21 mouse cellular contexts compared by ENCODE assay signal in genomic region chr11:37306656-37307055, GRCm38 (mm10).
DNase-seq lines count a peak whose midpoint lies in the region; ATAC-seq and TF ChIP-seq lines count a peak whose summit lies in the region.
"Had no signal": no experiment of that assay in that cellular context is flagged by ENCODE, and none has a peak within 500 bp of the region (broad histone marks: within the 10 kb centered on the region; RNA-seq: fewer than 3 reads in every experiment).

No protein-coding gene starts in this region.

- no peak for TF ChIP-seq POLR2A in brain, embryonic 14.5 days (IDR thresholded peaks at IDR 0.05; ENCODE audit: borderline replicate concordance, extremely low read depth, insufficient read depth, insufficient read length, poor library complexity, severe bottlenecking)

- no peaks in the 10 kb centered on the region for H3K36me3 ChIP-seq in forebrain, postnatal 0 days (ENCODE audit: insufficient read depth)
- no peaks in the 10 kb centered on the region for H3K36me3 ChIP-seq in forebrain, embryonic 13.5 days (ENCODE audit: poor library complexity, severe bottlenecking)
- no peaks in the 10 kb centered on the region for H3K36me3 ChIP-seq in midbrain, postnatal 0 days (ENCODE audit: insufficient read depth, low read length)
- H3K36me3 ChIP-seq in midbrain, embryonic 15.5 days (replicated peaks) = no peaks in the 10 kb centered on the region
- H3K36me3 ChIP-seq: embryonic facial prominence, embryonic 13.5 days; embryonic facial prominence, embryonic 15.5 days; forebrain, embryonic 10.5 days; forebrain, embryonic 12.5 days had no signal

- no peaks in the 10 kb centered on the region for H3K4me1 ChIP-seq in forebrain, postnatal 0 days (ENCODE audit: insufficient read depth)
- no peaks in the 10 kb centered on the region for H3K4me1 ChIP-seq in forebrain, embryonic 13.5 days
- no peaks in the 10 kb centered on the region for H3K4me1 ChIP-seq in midbrain, postnatal 0 days (ENCODE audit: insufficient read depth, low read length)
- H3K4me1 ChIP-seq in midbrain, embryonic 15.5 days = no peaks in the 10 kb centered on the region
- H3K4me1 ChIP-seq: embryonic facial prominence, embryonic 13.5 days; embryonic facial prominence, embryonic 15.5 days; forebrain, embryonic 10.5 days; forebrain, embryonic 12.5 days had no signal

- DNase-seq in forebrain, postnatal 0 days = peak; percentile 24
- DNase-seq in midbrain, postnatal 0 days (ENCODE audit: low spot score) = peak; percentile 10
- DNase-seq in brain, embryonic 14.5 days (ENCODE audit: low read depth) = peak; percentile 52
- DNase-seq: adrenal gland, adult 2 months; adrenal gland, postnatal 10 days; adrenal gland, postnatal 25 days; cerebellum, adult 11 months; cerebellum, adult 18-20 months; cerebellum, adult 8-10 months; cerebellum, adult 9-11 months; cerebellum, postnatal 14 days; cerebellum, postnatal 36 days; embryo, embryonic 11 days had no signal

- H3K27me3 ChIP-seq in forebrain, postnatal 0 days (ENCODE audit: insufficient read depth, low read length) = no peaks in the 10 kb centered on the region
- no peaks in the 10 kb centered on the region for H3K27me3 ChIP-seq in forebrain, embryonic 13.5 days
- H3K27me3 ChIP-seq in midbrain, postnatal 0 days (ENCODE audit: insufficient read depth, low read length) = no peaks in the 10 kb centered on the region
- H3K27me3 ChIP-seq in midbrain, embryonic 15.5 days (replicated peaks) = no peaks in the 10 kb centered on the region
- H3K27me3 ChIP-seq: embryonic facial prominence, embryonic 13.5 days; embryonic facial prominence, embryonic 15.5 days; forebrain, embryonic 12.5 days had no signal

- H3K27ac ChIP-seq in forebrain, postnatal 0 days (ENCODE audit: low read depth, low read length) = no peak overlapping the region
- H3K27ac ChIP-seq in forebrain, embryonic 13.5 days = no peak overlapping the region
- no peak overlapping the region for H3K27ac ChIP-seq in midbrain, postnatal 0 days (ENCODE audit: low read depth, low read length)
- H3K27ac ChIP-seq in midbrain, embryonic 15.5 days = no peak overlapping the region
- H3K27ac ChIP-seq: embryonic facial prominence, embryonic 13.5 days; embryonic facial prominence, embryonic 15.5 days; forebrain, embryonic 10.5 days; forebrain, embryonic 12.5 days had no signal

- no peak overlapping the region for H3K4me3 ChIP-seq in forebrain, postnatal 0 days (ENCODE audit: low read depth, low read length)
- no peak overlapping the region for H3K4me3 ChIP-seq in forebrain, embryonic 13.5 days
- no peak overlapping the region for H3K4me3 ChIP-seq in midbrain, postnatal 0 days (ENCODE audit: low read depth, low read length)
- no peak overlapping the region for H3K4me3 ChIP-seq in midbrain, embryonic 15.5 days
- H3K4me3 ChIP-seq: embryonic facial prominence, embryonic 13.5 days; embryonic facial prominence, embryonic 15.5 days; erythroblast, embryonic 14.5 days; forebrain, embryonic 10.5 days; forebrain, embryonic 12.5 days had no signal

- no peaks in the 10 kb centered on the region for H3K9me3 ChIP-seq in forebrain, postnatal 0 days (ENCODE audit: low read length)
- H3K9me3 ChIP-seq in forebrain, embryonic 13.5 days (replicated peaks) = no peaks in the 10 kb centered on the region
- no peaks in the 10 kb centered on the region for H3K9me3 ChIP-seq in midbrain, postnatal 0 days (ENCODE audit: low read length)
- no peaks in the 10 kb centered on the region for H3K9me3 ChIP-seq in midbrain, embryonic 15.5 days
- H3K9me3 ChIP-seq: embryonic facial prominence, embryonic 13.5 days; embryonic facial prominence, embryonic 15.5 days; forebrain, embryonic 10.5 days; forebrain, embryonic 12.5 days had no signal

- no peak overlapping the region for H3K4me2 ChIP-seq in forebrain, postnatal 0 days (ENCODE audit: low read depth)
- no peak overlapping the region for H3K4me2 ChIP-seq in forebrain, embryonic 13.5 days
- H3K4me2 ChIP-seq in midbrain, postnatal 0 days (ENCODE audit: low read depth, low read length, poor library complexity, severe bottlenecking) = no peak overlapping the region
- H3K4me2 ChIP-seq in midbrain, embryonic 15.5 days = no peak overlapping the region
- H3K4me2 ChIP-seq: embryonic facial prominence, embryonic 13.5 days; embryonic facial prominence, embryonic 15.5 days; forebrain, embryonic 12.5 days had no signal

- TF ChIP-seq CTCF in forebrain, postnatal 0 days (IDR thresholded peaks at IDR 0.05; ENCODE audit: low read depth) = no peak
- TF ChIP-seq CTCF in midbrain, postnatal 0 days (IDR thresholded peaks at IDR 0.05) = no peak
- no peak for TF ChIP-seq CTCF in brain, embryonic 14.5 days (IDR thresholded peaks at IDR 0.05; ENCODE audit: borderline replicate concordance, extremely low read depth, insufficient read depth, insufficient read length)

- no peak for ATAC-seq in forebrain, postnatal 0 days
- ATAC-seq in forebrain, embryonic 13.5 days = no peak
- no peak for ATAC-seq in midbrain, postnatal 0 days (ENCODE audit: low FRiP score)
- ATAC-seq in midbrain, embryonic 15.5 days (replicated peaks) = no peak
- no peak for ATAC-seq in monocyte, adult 5-6 weeks (replicated peaks; ENCODE audit: insufficient number of reproducible peaks, low FRiP score, low TSS enrichment, poor library complexity, severe bottlenecking)

- H3K9ac ChIP-seq in forebrain, postnatal 0 days = no peak overlapping the region
- H3K9ac ChIP-seq in forebrain, embryonic 13.5 days = no peak overlapping the region
- H3K9ac ChIP-seq in midbrain, postnatal 0 days (replicated peaks; ENCODE audit: low read length, poor library complexity, severe bottlenecking) = no peak overlapping the region
- no peak overlapping the region for H3K9ac ChIP-seq in midbrain, embryonic 15.5 days
- H3K9ac ChIP-seq: embryonic facial prominence, embryonic 13.5 days; embryonic facial prominence, embryonic 15.5 days; forebrain, embryonic 12.5 days had no signal

- 69% methylated on average over 2 of the region's 2 CpGs for WGBS in forebrain, postnatal 0 days
- WGBS in forebrain, embryonic 13.5 days = 81% methylated on average over 2 of the region's 2 CpGs
- WGBS in midbrain, postnatal 0 days = 45% methylated on average over 2 of the region's 2 CpGs
- 61% methylated on average over 2 of the region's 2 CpGs for WGBS in midbrain, embryonic 15.5 days
